Mouse (Mus musculus) thymus, adult 2 months (tissue): ENCODE data around the gene Psmg4. TPM values are rescaled to one million over a fixed set of nuclear protein-coding genes. Genes with fewer than 3 reads are reported as not detected.

ENCODE experiments used
- DNase-seq: peaks from one replicate; pipeline ENCODE4 v3.0.0; 2021
- H3K27ac ChIP-seq: fragments of 200-500 bp; 2 replicates; pipeline ENCODE4 v1.5.1; 2012; ENCODE audit warnings: low read length, control low read depth; ENCODE audit not compliant: control insufficient read depth, insufficient read depth
- H3K27me3 ChIP-seq: fragments of 200-500 bp; 2 replicates; pipeline ENCODE4 v1.6.1; 2012; ENCODE audit warnings: mild to moderate bottlenecking, low read length, moderate library complexity, mixed read lengths; ENCODE audit not compliant: control insufficient read depth, insufficient read depth
- H3K36me3 ChIP-seq: fragments of 200-500 bp; 2 replicates; pipeline ENCODE4 v1.6.1; 2012; ENCODE audit warnings: mild to moderate bottlenecking, low read length, moderate library complexity; ENCODE audit not compliant: control insufficient read depth, insufficient read depth
- H3K4me1 ChIP-seq: fragments of 200-500 bp; replicated peaks from 2 replicates; pipeline ENCODE4 v1.6.1; 2012; ENCODE audit warnings: low read length; ENCODE audit not compliant: control insufficient read depth, insufficient read depth
- H3K4me3 ChIP-seq: fragments of 200-500 bp; 2 replicates; pipeline ENCODE4 v1.5.1; 2012; ENCODE audit warnings: mild to moderate bottlenecking, low read length, control low read depth, moderate library complexity; ENCODE audit not compliant: control insufficient read depth, insufficient read depth
- CTCF ChIP-seq: fragments of 200-500 bp; IDR thresholded peaks from 2 replicates; pipeline ENCODE4 v1.5.1; 2012; ENCODE audit warnings: mild to moderate bottlenecking, control low read depth, low read length, moderate library complexity, borderline replicate concordance; ENCODE audit not compliant: control insufficient read depth, poor library complexity, insufficient read depth; ENCODE audit errors: extremely low read depth
- POLR2A ChIP-seq: fragments of 200-500 bp; IDR thresholded peaks from 2 replicates; pipeline ENCODE4 v1.6.1; 2012; ENCODE audit warnings: mild to moderate bottlenecking, low read length, control low read depth, moderate library complexity; ENCODE audit not compliant: control insufficient read depth, poor library complexity, insufficient read depth; ENCODE audit errors: extremely low read depth
- WGBS: fragments of 180-500 bp; shearing (Covaris S2); methylation state at CpG from one replicate; pipeline ENCODE4 v1.1.7; 2018; 5-methylcytosine and 5-hydroxymethylcytosine counted together
- polyA plus RNA-seq: library from polyadenylated mRNA; depleted of rRNA; stranded (reverse); fragments of >200 nt; gene quantifications from 2 replicates; pipeline ENCODE4 v1.2.3, GENCODE M21; 2012

Gene Psmg4
- polyA plus RNA-seq, 1 experiment, result 275 TPM

DNA sequence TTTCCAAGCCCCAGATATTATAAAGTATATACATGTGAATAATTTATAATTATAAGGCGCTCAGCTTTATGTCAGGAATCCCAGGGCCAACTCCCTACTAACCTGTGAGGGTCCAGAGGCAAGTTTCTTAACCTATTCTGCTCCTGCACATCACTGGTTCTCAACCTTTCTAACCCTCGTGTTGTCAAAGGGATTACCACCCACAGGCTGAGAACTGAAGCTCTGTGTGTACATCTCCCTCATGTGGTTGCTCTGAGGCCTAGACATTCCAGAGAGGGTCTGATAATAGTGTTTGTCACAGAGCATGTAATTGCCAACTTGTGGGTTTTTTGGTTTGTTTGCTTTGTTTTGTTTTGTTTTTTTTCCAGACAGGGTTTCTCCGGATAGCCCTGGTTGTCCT lies 15.8 kb upstream of the Psmg4 start:
- 64% methylated on average over 3 of the region's 3 CpGs for WGBS
- no peaks in the 10 kb centered on the region for H3K36me3 ChIP-seq
- peaks cover 10% of the 10 kb centered on the region for H3K4me1 ChIP-seq
- no peak for DNase-seq
- H3K4me3 ChIP-seq, result no peak overlapping the region
- H3K27ac ChIP-seq, result no peak overlapping the region
- no peaks in the 10 kb centered on the region for H3K27me3 ChIP-seq
- TF ChIP-seq CTCF (no peak), POLR2A (no peak)

GRCm38 (mm10) chr13:34148181-34148580 lies 14.6 kb upstream of the Psmg4 start:
- H3K4me3 ChIP-seq, result no peak overlapping the region
- TF ChIP-seq POLR2A (no peak), CTCF (no peak)
- no peak for DNase-seq
- H3K4me1 ChIP-seq, result peaks cover 10% of the 10 kb centered on the region
- H3K27ac ChIP-seq, result no peak overlapping the region
- WGBS, result 84% methylated on average over 3 of the region's 3 CpGs
- no peaks in the 10 kb centered on the region for H3K36me3 ChIP-seq
- H3K27me3 ChIP-seq, result no peaks in the 10 kb centered on the region

DNA sequence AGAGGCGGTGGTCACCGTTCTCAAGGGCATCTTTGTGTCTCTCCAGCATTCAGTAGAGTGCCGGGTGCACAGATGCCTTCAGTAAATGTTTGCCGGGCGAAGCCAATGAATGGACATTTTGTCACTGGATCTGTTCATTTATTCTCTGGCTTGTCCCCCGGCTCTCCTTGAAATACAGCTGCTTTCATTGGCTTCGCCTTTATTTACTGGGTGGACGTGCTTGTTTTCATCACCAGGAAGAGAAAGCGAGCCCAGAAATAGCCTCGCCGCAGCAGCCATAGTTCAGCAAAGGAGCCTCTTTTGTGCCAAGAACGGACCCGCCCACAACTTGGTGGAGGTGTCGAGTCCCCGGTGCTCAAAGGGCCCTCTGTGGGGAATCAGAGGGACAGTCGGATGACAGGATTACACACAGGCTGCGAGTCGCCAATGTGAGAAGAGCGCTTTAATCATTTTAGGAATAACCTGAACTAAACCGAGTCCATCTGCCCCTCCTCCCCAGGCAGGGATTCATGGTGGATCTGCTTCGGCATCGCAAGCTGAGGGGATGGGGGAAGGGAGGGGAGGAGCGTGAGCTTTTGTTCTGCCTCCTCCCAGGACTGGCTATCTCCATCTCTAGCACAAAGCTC lies 13.9 kb upstream of the Psmg4 start:
- H3K36me3 ChIP-seq, result no peaks in the 10 kb centered on the region
- H3K4me3 ChIP-seq, result peak overlapping the region; percentile 44
- TF ChIP-seq CTCF (0 out of 2 replicates have a peak, but pooled peaks have one; percentile 24), POLR2A (0 out of 2 replicates have a peak, but pooled peaks have one; percentile 24)
- no peak overlapping the region for H3K27ac ChIP-seq
- no peaks in the 10 kb centered on the region for H3K27me3 ChIP-seq
- peaks cover 14% of the 10 kb centered on the region for H3K4me1 ChIP-seq
- DNase-seq, result peak; percentile 51
- WGBS, result 11% methylated on average over 23 of the region's 23 CpGs

DNA sequence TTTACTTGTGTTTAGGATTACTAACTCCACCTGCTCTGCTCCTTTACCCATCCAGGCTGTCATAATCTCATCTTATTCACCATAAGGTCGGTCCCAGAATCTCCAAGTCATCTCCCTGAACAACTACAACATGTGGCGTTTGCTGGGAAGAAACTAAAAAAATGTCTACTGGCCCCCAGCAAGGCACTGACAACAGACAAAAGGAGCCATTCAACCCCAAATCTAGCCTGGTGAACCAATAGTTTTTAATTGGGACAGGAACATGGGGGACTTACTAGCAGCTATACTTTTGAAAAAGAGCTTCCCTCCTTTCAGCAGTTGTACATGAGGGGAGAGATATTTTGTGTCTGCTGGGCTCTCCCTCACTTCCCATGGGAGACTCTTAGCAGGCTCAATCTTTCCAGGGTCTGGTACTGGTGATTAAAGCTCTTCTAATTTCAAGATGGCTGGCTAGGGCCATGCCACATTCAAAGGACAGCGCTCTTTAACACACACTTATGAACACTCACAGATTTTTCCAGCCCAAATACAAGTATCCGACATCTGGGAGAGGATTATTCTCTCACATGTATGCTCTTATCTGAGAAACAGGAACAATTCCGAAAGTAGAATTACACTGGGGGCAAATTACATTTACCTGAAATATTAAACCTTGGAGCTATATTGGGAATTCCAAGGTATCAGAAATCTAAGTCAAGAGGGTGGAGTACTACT lies 13.1 kb upstream of the Psmg4 start:
- WGBS, result 87% methylated on average over 5 of the region's 5 CpGs
- no peaks in the 10 kb centered on the region for H3K36me3 ChIP-seq
- no peak for TF ChIP-seq CTCF
- H3K27me3 ChIP-seq, result no peaks in the 10 kb centered on the region
- no peak overlapping the region for H3K27ac ChIP-seq
- no peak for DNase-seq
- H3K4me1 ChIP-seq, result peaks cover 14% of the 10 kb centered on the region
- no peak overlapping the region for H3K4me3 ChIP-seq

- H3K4me1 ChIP-seq, result peaks cover 14% of the 10 kb centered on the region
- no peaks in the 10 kb centered on the region for H3K36me3 ChIP-seq
- TF ChIP-seq CTCF (no peak), POLR2A (no peak)
- H3K27me3 ChIP-seq, result no peaks in the 10 kb centered on the region
- WGBS, result 80% methylated on average over 19 of the region's 19 CpGs
- H3K27ac ChIP-seq, result no peak overlapping the region
- no peak for DNase-seq
- H3K4me3 ChIP-seq, result no peak overlapping the region
Observed at GRCm38 (mm10) chr13:34150271-34151027, 12.3 kb upstream of the Psmg4 start.

DNA sequence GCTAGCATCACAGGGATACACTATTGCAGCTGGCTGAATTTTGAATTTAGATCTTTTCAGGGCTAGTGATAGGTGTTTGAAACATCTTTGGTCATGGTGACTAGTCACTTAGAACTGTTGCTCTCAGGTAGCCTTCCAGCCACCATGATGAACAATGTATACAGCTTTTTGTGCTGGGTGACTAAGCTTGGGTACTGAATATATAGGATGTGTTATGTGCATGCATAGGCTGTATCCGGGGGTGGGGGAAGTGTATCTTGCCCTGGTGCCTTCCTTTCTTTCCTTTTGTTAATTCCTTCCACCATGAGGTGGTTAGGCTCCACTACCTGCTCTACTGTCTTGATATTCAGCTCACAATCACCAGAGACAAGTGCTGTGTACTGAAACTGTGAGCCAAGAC lies 11.3 kb upstream of the Psmg4 start:
- Histone ChIP-seq H3K36me3 (no peaks in the 10 kb centered on the region), H3K4me3 (no peak overlapping the region), H3K27me3 (no peaks in the 10 kb centered on the region), H3K4me1 (peaks cover 14% of the 10 kb centered on the region), H3K27ac (no peak overlapping the region)
- WGBS, result 85% methylated on average over 1 of the region's 1 CpGs
- DNase-seq, result no peak
- TF ChIP-seq POLR2A (no peak), CTCF (no peak)
